Mouse (Mus musculus): ENCODE data around the gene Prtg. TPM values are rescaled to one million over a fixed set of nuclear protein-coding genes. Genes with fewer than 3 reads are reported as not detected.

The Prtg gene
- 3.8 and 3.9 TPM in 2 replicates for polyA plus RNA-seq (2014; fragmentation: Nextera tagmentation; extraction: Ambion mirVana)

- ATAC-seq (replicated peaks; ENCODE audit: insufficient number of reproducible peaks, low FRiP score, low TSS enrichment, low read depth) (peak; percentile 80), DNase-seq (ENCODE audit: low spot score) (peak; percentile 76)
- H3K27ac ChIP-seq (replicated peaks; ENCODE audit: low read depth, low read length) = peak within 1 kb of the TSS; percentile 94
- no peaks in the 10 kb centered on the region for H3K27me3 ChIP-seq (ENCODE audit: control insufficient read depth, insufficient read depth, low read length)
- peak within 1 kb of the TSS; percentile 91 for H3K4me3 ChIP-seq (ENCODE audit: low read depth, low read length)
- H3K9me3 ChIP-seq (replicated peaks; ENCODE audit: control insufficient read depth, low read length) = no peaks in the 10 kb centered on the region
- H3K9ac ChIP-seq (replicated peaks; ENCODE audit: low read length) = peak within 1 kb of the TSS; percentile 98
- WGBS = under 1% methylated on average over 51 of the region's 57 CpGs
- no peaks in the 10 kb centered on the region; the same call in 1 of the 2 replicates for H3K4me1 ChIP-seq (ENCODE audit: control insufficient read depth, insufficient read depth, low read length)
- H3K4me2 ChIP-seq (ENCODE audit: low read depth, low read length) = peak within 1 kb of the TSS; percentile 98
- H3K36me3 ChIP-seq (replicated peaks; ENCODE audit: control insufficient read depth, insufficient read depth, low read depth, low read length) = no peaks in the 10 kb centered on the region
Measured at GRCm38 (mm10) chr9:72806731-72807419, at the start of gene Prtg. Prtg (plus strand) TSS chr9:72806874.

DNA sequence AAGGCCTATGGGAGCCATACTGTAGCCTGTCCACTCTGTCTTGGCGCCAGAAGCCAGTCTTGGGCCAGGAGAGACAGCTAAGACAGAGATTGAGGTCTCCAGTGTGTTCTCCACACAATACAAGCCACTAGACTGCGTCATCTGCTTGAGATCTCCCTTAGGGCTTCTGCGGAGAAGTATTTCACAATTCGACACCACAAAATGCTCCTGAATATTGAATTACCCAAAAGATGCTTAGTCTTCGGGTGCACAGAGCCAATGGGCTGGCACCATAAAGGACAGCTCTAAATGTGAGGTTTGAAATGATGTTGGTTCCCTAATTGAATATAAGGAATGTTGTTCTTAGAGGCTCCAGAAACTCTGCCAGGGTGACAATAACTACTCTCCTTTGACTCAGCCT is 49.5 kb upstream of the Prtg start:
- no peak overlapping the region for H3K4me2 ChIP-seq (ENCODE audit: low read depth, low read length)
- no peak overlapping the region for H3K9ac ChIP-seq (replicated peaks; ENCODE audit: low read length)
- no peak overlapping the region for H3K27ac ChIP-seq (replicated peaks; ENCODE audit: low read depth, low read length)
- no peaks in the 10 kb centered on the region for H3K36me3 ChIP-seq (replicated peaks; ENCODE audit: control insufficient read depth, insufficient read depth, low read depth, low read length)
- DNase-seq (ENCODE audit: low spot score) = no peak
- H3K4me1 ChIP-seq (ENCODE audit: control insufficient read depth, insufficient read depth, low read length) = no peaks in the 10 kb centered on the region
- 74% methylated on average over 5 of the region's 5 CpGs for WGBS
- H3K4me3 ChIP-seq (ENCODE audit: low read depth, low read length) = no peak overlapping the region
- no peak for ATAC-seq (replicated peaks; ENCODE audit: insufficient number of reproducible peaks, low FRiP score, low TSS enrichment, low read depth)
- no peaks in the 10 kb centered on the region for H3K9me3 ChIP-seq (replicated peaks; ENCODE audit: control insufficient read depth, low read length)
- H3K27me3 ChIP-seq (ENCODE audit: control insufficient read depth, insufficient read depth, low read length) = no peaks in the 10 kb centered on the region

DNA sequence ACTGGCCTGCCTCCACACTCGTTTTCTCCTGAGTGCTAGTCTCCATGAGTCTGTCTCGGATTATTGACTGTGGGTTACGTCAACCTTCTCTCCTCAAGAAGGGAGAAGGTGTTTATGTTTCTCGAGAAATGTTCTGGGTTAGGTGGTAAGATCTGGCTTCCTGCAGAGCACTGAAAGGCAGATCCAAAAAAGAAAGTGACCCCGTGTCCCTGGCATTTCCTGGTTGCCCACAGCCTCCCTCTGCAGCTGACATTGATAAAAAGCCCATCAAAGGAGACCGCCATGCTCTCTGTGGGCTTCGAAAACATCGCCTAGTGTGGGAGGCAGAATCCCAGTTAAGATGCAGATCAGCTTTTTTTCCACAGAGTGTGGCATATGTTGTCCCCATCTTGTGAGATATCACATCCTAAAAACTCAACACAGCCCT is 48.0 kb upstream of the Prtg start:
- Histone ChIP-seq H3K9me3 (replicated peaks; ENCODE audit: control insufficient read depth, low read length) (no peaks in the 10 kb centered on the region), H3K4me2 (ENCODE audit: low read depth, low read length) (no peak overlapping the region), H3K27ac (replicated peaks; ENCODE audit: low read depth, low read length) (no peak overlapping the region), H3K36me3 (replicated peaks; ENCODE audit: control insufficient read depth, insufficient read depth, low read depth, low read length) (no peaks in the 10 kb centered on the region), H3K4me1 (ENCODE audit: control insufficient read depth, insufficient read depth, low read length) (no peaks in the 10 kb centered on the region), H3K27me3 (ENCODE audit: control insufficient read depth, insufficient read depth, low read length) (no peaks in the 10 kb centered on the region), H3K4me3 (ENCODE audit: low read depth, low read length) (no peak overlapping the region), H3K9ac (replicated peaks; ENCODE audit: low read length) (no peak overlapping the region)
- ATAC-seq (replicated peaks; ENCODE audit: insufficient number of reproducible peaks, low FRiP score, low TSS enrichment, low read depth) = no peak
- peak; percentile 61 for DNase-seq (ENCODE audit: low spot score)
- 22% methylated on average over 8 of the region's 8 CpGs for WGBS

GRCm38 (mm10) chr9:72763050-72763718 is 43.5 kb upstream of the Prtg start:
- H3K36me3 ChIP-seq (replicated peaks; ENCODE audit: control insufficient read depth, insufficient read depth, low read depth, low read length) = no peaks in the 10 kb centered on the region
- 21% methylated on average over 3 of the region's 3 CpGs for WGBS
- ATAC-seq (replicated peaks; ENCODE audit: insufficient number of reproducible peaks, low FRiP score, low TSS enrichment, low read depth) = peak; percentile 30; the same call in 1 of the 2 replicates
- H3K4me1 ChIP-seq (ENCODE audit: control insufficient read depth, insufficient read depth, low read length) = no peaks in the 10 kb centered on the region; the same call in 1 of the 2 replicates
- H3K9ac ChIP-seq (replicated peaks; ENCODE audit: low read length) = peak overlapping the region; percentile 9; the same call in 1 of the 2 replicates
- H3K4me3 ChIP-seq (ENCODE audit: low read depth, low read length) = no peak overlapping the region
- no peak overlapping the region for H3K4me2 ChIP-seq (ENCODE audit: low read depth, low read length)
- no peaks in the 10 kb centered on the region for H3K9me3 ChIP-seq (replicated peaks; ENCODE audit: control insufficient read depth, low read length)
- H3K27me3 ChIP-seq (ENCODE audit: control insufficient read depth, insufficient read depth, low read length) = no peaks in the 10 kb centered on the region
- DNase-seq (ENCODE audit: low spot score) = peak; percentile 43
- no peak overlapping the region for H3K27ac ChIP-seq (replicated peaks; ENCODE audit: low read depth, low read length)

DNA sequence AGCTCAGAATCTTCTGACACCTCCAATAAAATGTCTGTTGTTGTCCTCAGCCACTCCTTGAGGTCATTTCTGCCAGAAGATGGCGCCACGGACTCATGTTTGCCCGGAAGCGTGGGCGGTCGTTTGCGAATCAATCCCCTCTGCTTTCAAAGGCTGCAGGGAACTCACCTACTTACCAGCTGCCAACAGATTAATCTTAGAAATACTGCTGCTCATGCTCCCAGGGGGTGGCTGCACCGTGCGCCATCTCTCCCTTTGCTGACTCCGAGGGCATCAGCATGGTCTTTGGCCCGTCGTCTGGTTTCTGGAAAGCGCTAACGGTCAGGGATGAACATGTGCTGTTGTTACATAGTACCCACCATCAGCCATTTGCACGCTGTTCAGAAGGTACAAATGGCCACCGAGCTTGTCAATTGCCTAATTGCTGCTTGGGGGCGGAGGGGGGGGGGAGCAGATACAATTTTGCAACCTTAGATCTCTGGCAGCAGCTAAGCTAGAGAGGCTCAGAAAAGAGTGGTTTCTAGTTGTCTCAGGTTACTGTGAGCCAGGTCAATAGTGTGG is 39.8 kb upstream of the Prtg start:
- H3K27ac ChIP-seq (replicated peaks; ENCODE audit: low read depth, low read length) = peak overlapping the region; percentile 65
- no peaks in the 10 kb centered on the region for H3K36me3 ChIP-seq (replicated peaks; ENCODE audit: control insufficient read depth, insufficient read depth, low read depth, low read length)
- no peaks in the 10 kb centered on the region; the same call in 1 of the 2 replicates for H3K4me1 ChIP-seq (ENCODE audit: control insufficient read depth, insufficient read depth, low read length)
- peak overlapping the region; percentile 68 for H3K4me2 ChIP-seq (ENCODE audit: low read depth, low read length)
- H3K9me3 ChIP-seq (replicated peaks; ENCODE audit: control insufficient read depth, low read length) = no peaks in the 10 kb centered on the region
- under 1% methylated on average over 17 of the region's 17 CpGs for WGBS
- peak overlapping the region; percentile 64 for H3K9ac ChIP-seq (replicated peaks; ENCODE audit: low read length)
- ATAC-seq (replicated peaks; ENCODE audit: insufficient number of reproducible peaks, low FRiP score, low TSS enrichment, low read depth) (peak; percentile 63), DNase-seq (ENCODE audit: low spot score) (peak; percentile 94)
- H3K27me3 ChIP-seq (ENCODE audit: control insufficient read depth, insufficient read depth, low read length) = no peaks in the 10 kb centered on the region
- peak overlapping the region; percentile 33 for H3K4me3 ChIP-seq (ENCODE audit: low read depth, low read length)

DNA sequence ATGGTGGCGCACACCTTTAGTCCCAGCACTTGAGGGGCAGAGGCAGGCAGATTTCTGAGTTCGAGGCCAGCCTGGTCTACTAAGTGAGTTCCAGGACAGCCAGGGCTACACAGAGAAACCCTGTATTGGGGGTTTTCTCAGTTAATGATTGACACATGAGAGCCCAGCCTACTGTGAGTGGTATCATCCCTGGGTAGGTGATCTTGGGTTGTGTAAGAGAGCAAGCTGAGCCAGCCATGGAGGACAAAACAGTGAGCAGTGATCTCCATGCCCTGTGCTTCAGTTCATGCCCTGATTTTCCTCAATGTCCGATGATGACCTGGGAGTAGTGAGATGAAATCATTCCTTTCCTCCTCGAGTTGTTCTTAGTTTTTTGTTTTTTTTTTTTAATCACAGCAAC is 31.7 kb upstream of the Prtg start:
- no peak overlapping the region for H3K4me2 ChIP-seq (ENCODE audit: low read depth, low read length)
- WGBS = 87% methylated on average over 4 of the region's 4 CpGs
- no peak for ATAC-seq (replicated peaks; ENCODE audit: insufficient number of reproducible peaks, low FRiP score, low TSS enrichment, low read depth)

DNA sequence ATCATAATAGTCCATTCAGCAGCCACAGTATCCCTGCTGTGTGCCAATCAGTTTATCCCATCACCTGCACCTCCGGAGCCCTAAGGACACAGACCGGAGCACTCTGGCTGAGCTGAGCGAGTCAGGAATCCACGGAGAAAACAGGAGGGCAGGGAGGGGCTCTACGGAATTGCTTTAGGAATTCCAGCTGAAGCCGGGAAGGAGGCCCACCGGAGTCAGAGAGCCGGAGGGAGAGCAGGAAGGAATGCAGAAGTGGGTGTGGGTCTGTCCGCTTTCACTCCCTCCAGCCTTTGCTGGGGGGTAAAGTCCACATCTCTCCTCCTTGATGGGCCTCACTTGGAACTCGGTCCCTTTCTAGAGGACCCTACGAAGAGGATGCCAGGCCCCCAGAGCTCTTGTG is 27.7 kb upstream of the Prtg start:
- no peak overlapping the region for H3K27ac ChIP-seq (replicated peaks; ENCODE audit: low read depth, low read length)
- H3K9ac ChIP-seq (replicated peaks; ENCODE audit: low read length) = no peak overlapping the region
- no peaks in the 10 kb centered on the region for H3K4me1 ChIP-seq (ENCODE audit: control insufficient read depth, insufficient read depth, low read length)
- DNase-seq (ENCODE audit: low spot score) (no peak), ATAC-seq (replicated peaks; ENCODE audit: insufficient number of reproducible peaks, low FRiP score, low TSS enrichment, low read depth) (no peak)
- WGBS = 44% methylated on average over 11 of the region's 11 CpGs
- no peaks in the 10 kb centered on the region for H3K9me3 ChIP-seq (replicated peaks; ENCODE audit: control insufficient read depth, low read length)
- no peak overlapping the region for H3K4me3 ChIP-seq (ENCODE audit: low read depth, low read length)
- H3K36me3 ChIP-seq (replicated peaks; ENCODE audit: control insufficient read depth, insufficient read depth, low read depth, low read length) = no peaks in the 10 kb centered on the region
- H3K4me2 ChIP-seq (ENCODE audit: low read depth, low read length) = no peak overlapping the region
- no peaks in the 10 kb centered on the region for H3K27me3 ChIP-seq (ENCODE audit: control insufficient read depth, insufficient read depth, low read length)

More for the DNA sequence above, 31.7 kb upstream of the Prtg start:
- Histone ChIP-seq H3K4me1 (ENCODE audit: control insufficient read depth, insufficient read depth, low read length) (no peaks in the 10 kb centered on the region), H3K4me3 (ENCODE audit: low read depth, low read length) (no peak overlapping the region), H3K27ac (replicated peaks; ENCODE audit: low read depth, low read length) (no peak overlapping the region), H3K36me3 (replicated peaks; ENCODE audit: control insufficient read depth, insufficient read depth, low read depth, low read length) (no peaks in the 10 kb centered on the region), H3K9me3 (replicated peaks; ENCODE audit: control insufficient read depth, low read length) (no peaks in the 10 kb centered on the region), H3K27me3 (ENCODE audit: control insufficient read depth, insufficient read depth, low read length) (no peaks in the 10 kb centered on the region), H3K9ac (replicated peaks; ENCODE audit: low read length) (no peak overlapping the region)
- DNase-seq (ENCODE audit: low spot score) = no peak

GRCm38 (mm10) chr9:72779733-72780132 is 26.9 kb upstream of the Prtg start:
- Histone ChIP-seq H3K4me3 (ENCODE audit: low read depth, low read length) (no peak overlapping the region), H3K27ac (replicated peaks; ENCODE audit: low read depth, low read length) (0 out of 2 replicates have a peak overlapping the region, but pooled peaks have one; percentile 52), H3K9ac (replicated peaks; ENCODE audit: low read length) (no peak overlapping the region; the same call in 1 of the 2 replicates), H3K9me3 (replicated peaks; ENCODE audit: control insufficient read depth, low read length) (no peaks in the 10 kb centered on the region), H3K27me3 (ENCODE audit: control insufficient read depth, insufficient read depth, low read length) (no peaks in the 10 kb centered on the region), H3K4me2 (ENCODE audit: low read depth, low read length) (no peak overlapping the region), H3K36me3 (replicated peaks; ENCODE audit: control insufficient read depth, insufficient read depth, low read depth, low read length) (no peaks in the 10 kb centered on the region), H3K4me1 (ENCODE audit: control insufficient read depth, insufficient read depth, low read length) (no peaks in the 10 kb centered on the region)
- ATAC-seq (replicated peaks; ENCODE audit: insufficient number of reproducible peaks, low FRiP score, low TSS enrichment, low read depth) (no peak), DNase-seq (ENCODE audit: low spot score) (peak; percentile 33)
- 6% methylated on average over 4 of the region's 4 CpGs for WGBS
